Mouse (Mus musculus) erythroblast, embryonic 14.5 days (primary cell): ENCODE measurements around the gene Sphk2.

ENCODE experiments used
- GATA1 ChIP-seq: IDR thresholded peaks from 2 replicates; pipeline ENCODE4 v1.6.1; 2012; ENCODE audit warnings: low read length, inconsistent platforms, mixed read lengths
- TAL1 ChIP-seq: IDR thresholded peaks from 3 replicates; pipeline ENCODE4 v1.6.1; 2012; ENCODE audit warnings: low read length, inconsistent platforms, mixed read lengths

GRCm38 (mm10) chr7:45721642-45722347, 4.0 kb upstream of the Sphk2 start:
- TF ChIP-seq GATA1 (no peak), TAL1 (no peak)
